Mouse (Mus musculus) megakaryocyte-erythroid progenitor cell, adult 5-6 weeks (primary cell): ENCODE measurements around the gene Vangl1. TPM values are rescaled to one million over a fixed set of nuclear protein-coding genes. Genes with fewer than 3 reads are reported as not detected.

Experiments
- ATAC-seq: replicated peaks from 2 replicates; pipeline ENCODE4 v1.8.0; 2016; ENCODE audit warnings: mild to moderate bottlenecking, inconsistent platforms; ENCODE audit not compliant: severe bottlenecking, poor library complexity, low FRiP score, low TSS enrichment
- total RNA-seq, 2 experiments: library from RNA; stranded (forward) in 1 of 2; stranded (reverse) in 1 of 2; fragments of 200-1000, 215-1000 nt in 1 of 2; fragments of >200 nt in 1 of 2; fragmentation: Nextera tagmentation in 1 of 2; gene quantifications; 2 replicates each; pipeline ENCODE4 v1.2.3; 2014 to 2017

The Vangl1 gene
- total RNA-seq, 2 experiments from 2014 or later, result 1.5 to 3.3 TPM

GRCm38 (mm10) chr3:102152471-102152870 lies 52.0 kb downstream of the Vangl1 start:
- no peak for ATAC-seq

GRCm38 (mm10) chr3:102151850-102152249 lies 52.6 kb downstream of the Vangl1 start:
- ATAC-seq, result no peak

GRCm38 (mm10) chr3:102149941-102150340 lies 54.6 kb downstream of the Vangl1 start:
- no peak for ATAC-seq

GRCm38 (mm10) chr3:102147189-102147588 lies 57.3 kb downstream of the Vangl1 start:
- ATAC-seq, result no peak

- ATAC-seq, result no peak
Measured at GRCm38 (mm10) chr3:102146428-102146827, 58.1 kb downstream of the Vangl1 start.

GRCm38 (mm10) chr3:102145645-102146386 lies 58.7 kb downstream of the Vangl1 start:
- ATAC-seq, result no peak

DNA sequence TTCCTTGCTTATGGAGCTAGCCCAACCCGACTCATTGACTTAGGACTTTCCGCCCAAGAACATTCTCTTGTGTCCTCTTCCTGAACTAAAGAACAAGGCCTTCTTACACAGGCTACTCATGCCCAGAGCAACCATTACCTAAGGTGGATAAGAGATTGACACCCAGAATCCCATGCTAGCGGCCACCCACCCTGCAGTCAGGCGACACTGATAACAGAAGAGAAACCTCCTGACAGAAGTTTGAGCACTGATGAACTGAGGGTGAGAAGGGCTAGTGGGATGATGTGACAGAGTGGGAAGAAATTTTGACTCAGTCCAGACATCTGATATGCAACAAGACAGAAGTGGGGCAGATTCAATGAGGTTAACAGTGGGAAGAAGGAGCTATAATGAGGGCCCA lies 60.1 kb downstream of the Vangl1 start:
- ATAC-seq, result peak; percentile 76

DNA sequence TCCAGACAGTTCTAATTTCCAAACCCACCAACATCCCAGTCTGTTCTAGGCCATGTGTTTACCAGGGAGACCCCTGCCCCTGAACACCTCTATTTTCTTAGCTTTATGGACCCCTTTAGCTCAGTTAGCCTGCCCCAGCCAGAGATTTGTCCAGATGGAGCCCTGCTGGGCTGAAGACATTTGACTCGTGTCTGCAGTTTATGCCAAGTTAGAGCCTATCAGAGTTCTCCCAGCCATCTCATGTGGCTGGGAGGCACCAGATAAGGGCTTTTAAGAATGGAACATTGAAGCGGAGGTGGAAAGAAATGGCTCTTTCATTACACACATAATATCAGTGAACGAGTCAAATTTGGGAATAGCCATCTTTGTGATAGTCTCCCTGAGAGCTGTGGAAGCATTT lies 61.0 kb downstream of the Vangl1 start:
- peak; percentile 76 for ATAC-seq

DNA sequence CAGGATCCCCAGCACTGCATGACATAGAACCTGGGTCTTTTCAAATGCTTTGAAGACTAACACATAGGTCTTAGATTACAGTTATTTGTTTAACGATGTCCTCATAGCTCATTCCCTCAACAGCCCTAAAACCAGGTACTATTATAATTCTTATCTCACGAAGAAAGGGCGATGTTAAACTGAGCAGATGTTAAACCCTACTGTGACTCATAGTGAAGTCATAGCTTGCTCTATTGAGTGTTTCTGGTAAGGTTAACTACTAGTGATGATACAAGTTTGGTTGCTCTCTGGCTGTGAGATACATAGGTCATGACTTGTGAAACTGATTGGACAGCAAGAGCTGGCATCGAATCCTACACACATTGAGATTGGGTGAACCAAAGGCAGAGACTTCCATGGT lies 61.5 kb downstream of the Vangl1 start:
- no peak for ATAC-seq

- ATAC-seq, result no peak
Measured at GRCm38 (mm10) chr3:102141893-102142292, 62.6 kb downstream of the Vangl1 start.

- no peak for ATAC-seq
Measured at GRCm38 (mm10) chr3:102141451-102141850, 63.0 kb downstream of the Vangl1 start.

DNA sequence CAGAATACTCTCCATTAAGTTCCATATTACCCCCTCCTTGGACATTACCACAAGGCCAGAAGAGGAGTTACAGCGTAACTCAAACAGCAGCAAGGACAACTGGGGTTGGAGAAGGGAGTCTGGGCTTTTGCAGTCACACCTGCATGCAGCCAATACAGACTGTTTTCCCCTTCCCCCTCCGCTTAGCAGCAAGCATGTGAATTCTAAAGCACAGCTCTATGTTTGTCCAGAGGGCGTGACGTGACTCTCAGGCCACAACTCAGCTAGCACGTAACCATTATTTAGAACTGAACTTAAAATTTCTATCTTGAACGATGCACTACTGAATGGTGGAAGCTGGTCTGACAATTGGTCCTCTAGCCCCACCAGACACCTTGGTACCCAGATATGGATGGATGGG lies 63.9 kb downstream of the Vangl1 start:
- ATAC-seq, result no peak

DNA sequence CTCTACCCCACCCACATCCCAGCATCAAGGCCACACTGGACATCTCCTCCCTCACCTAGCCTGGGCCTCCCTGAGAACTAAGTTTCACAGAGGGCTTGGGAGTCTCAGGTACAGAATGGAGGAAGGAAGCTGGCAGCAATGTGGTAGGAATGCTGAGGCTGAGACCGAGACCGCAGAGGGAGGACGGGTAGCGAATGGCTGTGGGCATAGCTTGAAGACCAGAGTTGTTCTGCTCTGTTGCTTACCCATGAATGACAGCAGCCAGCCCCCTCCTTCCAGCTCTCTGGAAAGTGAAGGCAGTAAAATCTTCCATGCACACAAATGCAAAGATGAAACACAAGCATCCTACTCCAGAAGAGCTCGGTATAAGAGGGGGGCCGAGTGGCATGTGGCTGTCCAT lies 65.6 kb downstream of the Vangl1 start:
- ATAC-seq, result no peak

DNA sequence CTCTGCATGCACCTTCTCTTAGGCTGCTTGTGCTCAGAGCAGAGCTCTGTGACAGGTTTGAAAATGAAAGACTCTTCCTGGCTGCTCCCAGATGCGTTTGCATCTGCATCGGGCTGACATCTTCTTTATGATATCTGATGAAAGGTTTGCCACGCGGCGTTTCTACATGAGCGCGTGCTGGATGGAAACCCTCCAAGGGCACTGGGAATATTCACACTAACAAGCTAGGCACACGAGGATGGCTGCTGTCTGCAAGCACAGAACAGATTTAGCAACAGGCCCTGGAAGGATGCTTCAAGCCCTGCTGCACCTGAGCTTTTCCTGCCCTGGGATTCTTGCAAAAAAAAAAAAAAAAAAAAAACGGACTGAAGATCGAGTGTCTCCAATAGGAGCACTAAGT lies 67.3 kb downstream of the Vangl1 start:
- no peak for ATAC-seq

GRCm38 (mm10) chr3:102135389-102136113 lies 68.9 kb downstream of the Vangl1 start:
- ATAC-seq, result no peak

DNA sequence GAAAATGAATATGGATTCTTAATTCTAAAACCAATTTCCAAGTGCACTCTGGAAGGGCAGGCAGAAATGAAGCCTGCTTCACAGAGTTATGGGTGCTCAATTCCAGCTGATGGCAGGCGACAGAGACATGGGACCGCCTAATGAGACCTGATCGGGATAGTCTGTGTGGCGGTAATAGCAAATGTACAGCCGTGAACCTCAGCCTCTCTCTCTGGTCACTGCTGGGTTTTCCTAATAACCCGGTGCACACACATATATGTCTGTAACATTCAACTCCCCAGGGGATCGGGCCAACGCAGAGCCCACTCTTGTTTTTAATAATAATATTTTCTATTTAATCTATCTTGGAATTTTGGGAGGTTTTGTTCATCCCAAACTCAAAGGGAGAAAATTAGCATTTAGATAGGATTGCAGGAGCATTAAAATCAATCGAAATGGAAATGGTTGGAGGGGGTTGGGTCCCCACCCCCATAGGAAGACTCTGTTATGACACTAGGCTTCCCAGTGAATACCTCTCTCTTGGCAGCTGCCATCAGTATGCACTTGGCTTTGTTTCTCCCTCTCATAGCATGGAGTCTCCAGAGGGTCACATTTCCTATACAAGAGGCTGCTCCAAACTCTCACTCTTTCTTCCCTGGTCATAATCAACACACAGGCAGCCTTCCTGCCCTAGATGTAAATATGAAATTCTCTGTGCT lies 72.7 kb downstream of the Vangl1 start:
- ATAC-seq, result no peak

GRCm38 (mm10) chr3:102130478-102130877 lies 74.0 kb downstream of the Vangl1 start:
- no peak for ATAC-seq

DNA sequence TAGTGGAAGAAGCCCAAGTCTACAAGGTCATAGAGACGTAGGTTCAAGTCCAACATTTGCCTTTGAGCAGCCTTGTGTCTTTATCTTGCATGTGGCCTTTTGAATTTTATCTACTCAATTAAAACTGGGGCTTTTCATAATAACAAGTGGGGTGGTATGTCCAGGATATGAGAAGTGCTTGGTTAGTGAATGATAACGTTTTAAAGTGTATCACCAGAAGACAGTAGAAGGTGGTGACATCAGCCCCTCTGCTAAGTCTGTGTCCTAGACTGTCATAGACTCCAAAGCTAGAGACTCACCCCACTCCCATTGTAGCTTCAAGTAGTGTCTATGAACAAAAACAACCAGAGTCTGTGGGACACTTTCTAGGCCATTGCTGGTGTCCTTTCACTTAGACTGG lies 76.3 kb downstream of the Vangl1 start:
- ATAC-seq, result no peak

DNA sequence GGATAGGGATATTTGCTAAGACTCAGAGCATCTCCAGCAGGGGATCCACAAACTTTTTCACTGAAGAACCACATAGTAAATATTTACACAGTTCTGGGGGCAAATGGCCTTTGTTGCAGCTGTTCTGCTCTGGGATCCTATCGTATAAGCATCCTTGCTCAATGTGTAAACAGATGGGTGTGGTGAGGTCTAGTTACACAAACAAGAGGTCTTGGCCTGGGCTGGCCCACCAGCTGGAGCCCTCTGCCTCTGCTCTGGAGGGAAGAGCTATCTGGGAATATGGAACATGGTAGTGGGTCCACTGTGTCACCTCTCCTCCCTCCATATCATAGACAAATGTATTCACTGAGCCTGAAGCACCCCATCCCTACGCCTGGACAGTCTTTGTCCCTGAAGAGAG lies 77.4 kb downstream of the Vangl1 start:
- no peak for ATAC-seq

DNA sequence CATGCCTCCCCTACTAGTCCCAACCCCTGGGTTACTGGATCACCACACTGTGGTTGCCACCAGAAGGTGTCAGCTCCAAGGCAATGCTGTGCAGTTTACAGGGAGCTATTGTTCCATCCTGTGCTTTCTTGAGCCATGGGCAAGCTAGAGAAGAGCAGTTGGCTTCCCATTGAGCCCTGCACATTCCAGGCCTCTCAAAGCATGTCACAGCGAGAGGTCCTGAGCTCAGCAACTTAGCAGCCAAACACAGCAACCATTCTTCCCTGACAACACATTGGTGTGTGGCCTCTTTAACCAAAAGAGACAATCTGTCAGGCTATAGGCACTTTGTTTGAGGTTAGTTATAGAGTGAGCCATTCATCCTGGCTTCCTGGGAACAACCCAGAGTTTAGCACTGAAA lies 78.9 kb downstream of the Vangl1 start:
- ATAC-seq, result no peak

- no peak for ATAC-seq
Measured at GRCm38 (mm10) chr3:102123654-102124053, 80.8 kb downstream of the Vangl1 start.
